Mouse (Mus musculus): ENCODE data around the gene Ptprg. TPM values are rescaled to one million over a fixed set of nuclear protein-coding genes. Genes with fewer than 3 reads are reported as not detected.

Gene Ptprg
- polyA plus RNA-seq, 1 experiment from 2014 or later: 20.8 TPM

- H3K9me3 ChIP-seq (replicated peaks; ENCODE audit: control insufficient read depth, low read length): no peaks in the 10 kb centered on the region
- H3K4me1 ChIP-seq (ENCODE audit: control insufficient read depth, insufficient read depth, low read length): peaks cover 4% of the 10 kb centered on the region; the same call in 1 of the 2 replicates
- H3K9ac ChIP-seq (ENCODE audit: low read length): no peak overlapping the region
- WGBS: 83% methylated on average over 3 of the region's 3 CpGs
- no peak for ATAC-seq (ENCODE audit: insufficient read depth, low FRiP score)
- H3K4me3 ChIP-seq (replicated peaks; ENCODE audit: low read length): no peak overlapping the region
- no peaks in the 10 kb centered on the region for H3K27me3 ChIP-seq (ENCODE audit: control insufficient read depth, insufficient read depth, low read length)
- H3K4me2 ChIP-seq (ENCODE audit: low read depth, low read length): no peak overlapping the region
- no peak overlapping the region for H3K27ac ChIP-seq (ENCODE audit: low read length)
- no peaks in the 10 kb centered on the region for H3K36me3 ChIP-seq (ENCODE audit: control insufficient read depth, insufficient read depth, low read length)
These were observed 635.9 kb downstream of the Ptprg start for GRCm38 (mm10) chr14:12189266-12189665.

- no peak overlapping the region for H3K9ac ChIP-seq (ENCODE audit: low read length)
- H3K27me3 ChIP-seq (ENCODE audit: control insufficient read depth, insufficient read depth, low read length): no peaks in the 10 kb centered on the region
- peak overlapping the region; percentile 3; the same call in 1 of the 2 replicates for H3K27ac ChIP-seq (ENCODE audit: low read length)
- ATAC-seq (ENCODE audit: insufficient read depth, low FRiP score): peak; percentile 64
- 68% methylated on average over 12 of the region's 12 CpGs for WGBS
- H3K4me2 ChIP-seq (ENCODE audit: low read depth, low read length): no peak overlapping the region
- H3K4me1 ChIP-seq (ENCODE audit: control insufficient read depth, insufficient read depth, low read length): peaks cover 4% of the 10 kb centered on the region; the same call in 1 of the 2 replicates
- H3K9me3 ChIP-seq (replicated peaks; ENCODE audit: control insufficient read depth, low read length): no peaks in the 10 kb centered on the region
- H3K36me3 ChIP-seq (ENCODE audit: control insufficient read depth, insufficient read depth, low read length): no peaks in the 10 kb centered on the region
- no peak overlapping the region for H3K4me3 ChIP-seq (replicated peaks; ENCODE audit: low read length)
These were observed 636.6 kb downstream of the Ptprg start for GRCm38 (mm10) chr14:12189717-12190600.

GRCm38 (mm10) chr14:12191076-12191475 is 637.7 kb downstream of the Ptprg start:
- Histone ChIP-seq H3K4me3 (replicated peaks; ENCODE audit: low read length) (no peak overlapping the region), H3K27ac (ENCODE audit: low read length) (no peak overlapping the region), H3K36me3 (ENCODE audit: control insufficient read depth, insufficient read depth, low read length) (no peaks in the 10 kb centered on the region), H3K9ac (ENCODE audit: low read length) (no peak overlapping the region), H3K9me3 (replicated peaks; ENCODE audit: control insufficient read depth, low read length) (no peaks in the 10 kb centered on the region), H3K4me2 (ENCODE audit: low read depth, low read length) (no peak overlapping the region), H3K27me3 (ENCODE audit: control insufficient read depth, insufficient read depth, low read length) (no peaks in the 10 kb centered on the region), H3K4me1 (ENCODE audit: control insufficient read depth, insufficient read depth, low read length) (peaks cover 4% of the 10 kb centered on the region; the same call in 1 of the 2 replicates)
- no peak for ATAC-seq (ENCODE audit: insufficient read depth, low FRiP score)
- 95% methylated on average over 6 of the region's 6 CpGs for WGBS

GRCm38 (mm10) chr14:12198735-12199134 is 645.4 kb downstream of the Ptprg start:
- Histone ChIP-seq H3K4me1 (ENCODE audit: control insufficient read depth, insufficient read depth, low read length) (peaks cover 2% of the 10 kb centered on the region; the same call in 1 of the 2 replicates), H3K4me2 (ENCODE audit: low read depth, low read length) (no peak overlapping the region), H3K9ac (ENCODE audit: low read length) (no peak overlapping the region), H3K27me3 (ENCODE audit: control insufficient read depth, insufficient read depth, low read length) (no peaks in the 10 kb centered on the region), H3K36me3 (ENCODE audit: control insufficient read depth, insufficient read depth, low read length) (no peaks in the 10 kb centered on the region), H3K4me3 (replicated peaks; ENCODE audit: low read length) (no peak overlapping the region), H3K9me3 (replicated peaks; ENCODE audit: control insufficient read depth, low read length) (no peaks in the 10 kb centered on the region), H3K27ac (ENCODE audit: low read length) (no peak overlapping the region)
- ATAC-seq (ENCODE audit: insufficient read depth, low FRiP score): no peak
- 29% methylated on average over 7 of the region's 7 CpGs for WGBS

GRCm38 (mm10) chr14:12199956-12200950 is 646.9 kb downstream of the Ptprg start:
- Histone ChIP-seq H3K9ac (ENCODE audit: low read length) (no peak overlapping the region), H3K4me2 (ENCODE audit: low read depth, low read length) (no peak overlapping the region), H3K36me3 (ENCODE audit: control insufficient read depth, insufficient read depth, low read length) (no peaks in the 10 kb centered on the region), H3K4me3 (replicated peaks; ENCODE audit: low read length) (no peak overlapping the region), H3K27ac (ENCODE audit: low read length) (no peak overlapping the region), H3K9me3 (replicated peaks; ENCODE audit: control insufficient read depth, low read length) (no peaks in the 10 kb centered on the region), H3K4me1 (ENCODE audit: control insufficient read depth, insufficient read depth, low read length) (peaks cover 2% of the 10 kb centered on the region; the same call in 1 of the 2 replicates), H3K27me3 (ENCODE audit: control insufficient read depth, insufficient read depth, low read length) (no peaks in the 10 kb centered on the region)
- 78% methylated on average over 13 of the region's 13 CpGs for WGBS
- no peak for ATAC-seq (ENCODE audit: insufficient read depth, low FRiP score)

- no peak for ATAC-seq (ENCODE audit: insufficient read depth, low FRiP score)
- no peak overlapping the region for H3K9ac ChIP-seq (ENCODE audit: low read length)
- no peaks in the 10 kb centered on the region for H3K9me3 ChIP-seq (replicated peaks; ENCODE audit: control insufficient read depth, low read length)
- H3K4me1 ChIP-seq (ENCODE audit: control insufficient read depth, insufficient read depth, low read length): peaks cover 2% of the 10 kb centered on the region; the same call in 1 of the 2 replicates
- no peaks in the 10 kb centered on the region for H3K36me3 ChIP-seq (ENCODE audit: control insufficient read depth, insufficient read depth, low read length)
- H3K27me3 ChIP-seq (ENCODE audit: control insufficient read depth, insufficient read depth, low read length): no peaks in the 10 kb centered on the region
- no peak overlapping the region for H3K27ac ChIP-seq (ENCODE audit: low read length)
- WGBS: 78% methylated on average over 10 of the region's 10 CpGs
- H3K4me3 ChIP-seq (replicated peaks; ENCODE audit: low read length): no peak overlapping the region
- no peak overlapping the region for H3K4me2 ChIP-seq (ENCODE audit: low read depth, low read length)
These were observed 648.9 kb downstream of the Ptprg start for GRCm38 (mm10) chr14:12202214-12202613.

GRCm38 (mm10) chr14:12203081-12203480 is 649.7 kb downstream of the Ptprg start:
- no peak overlapping the region for H3K4me2 ChIP-seq (ENCODE audit: low read depth, low read length)
- WGBS: 89% methylated on average over 7 of the region's 7 CpGs
- H3K4me1 ChIP-seq (ENCODE audit: control insufficient read depth, insufficient read depth, low read length): peaks cover 2% of the 10 kb centered on the region; the same call in 1 of the 2 replicates
- no peak overlapping the region for H3K27ac ChIP-seq (ENCODE audit: low read length)
- H3K4me3 ChIP-seq (replicated peaks; ENCODE audit: low read length): no peak overlapping the region
- H3K9me3 ChIP-seq (replicated peaks; ENCODE audit: control insufficient read depth, low read length): no peaks in the 10 kb centered on the region
- H3K9ac ChIP-seq (ENCODE audit: low read length): no peak overlapping the region
- no peaks in the 10 kb centered on the region for H3K36me3 ChIP-seq (ENCODE audit: control insufficient read depth, insufficient read depth, low read length)
- no peaks in the 10 kb centered on the region for H3K27me3 ChIP-seq (ENCODE audit: control insufficient read depth, insufficient read depth, low read length)
- no peak for ATAC-seq (ENCODE audit: insufficient read depth, low FRiP score)

- Histone ChIP-seq H3K36me3 (ENCODE audit: control insufficient read depth, insufficient read depth, low read length) (no peaks in the 10 kb centered on the region), H3K4me2 (ENCODE audit: low read depth, low read length) (no peak overlapping the region), H3K27me3 (ENCODE audit: control insufficient read depth, insufficient read depth, low read length) (no peaks in the 10 kb centered on the region), H3K9me3 (replicated peaks; ENCODE audit: control insufficient read depth, low read length) (no peaks in the 10 kb centered on the region), H3K27ac (ENCODE audit: low read length) (no peak overlapping the region), H3K4me1 (ENCODE audit: control insufficient read depth, insufficient read depth, low read length) (no peaks in the 10 kb centered on the region), H3K4me3 (replicated peaks; ENCODE audit: low read length) (no peak overlapping the region), H3K9ac (ENCODE audit: low read length) (no peak overlapping the region)
- 37% methylated on average over 2 of the region's 2 CpGs for WGBS
- no peak for ATAC-seq (ENCODE audit: insufficient read depth, low FRiP score)
These were observed 652.8 kb downstream of the Ptprg start for GRCm38 (mm10) chr14:12206138-12206537.
